Mouse (Mus musculus) induced T-regulatory cell, adult 2 months (primary cell): ENCODE results near the gene Bcas3.

Experiments
- DNase-seq: peaks from one replicate; pipeline ENCODE4 v3.0.0-alpha.2; 2012; ENCODE audit warnings: low read depth

Bcas3 gene

GRCm38 (mm10) chr11:85529531-85530285 is 176.7 kb downstream of the Bcas3 start:
- DNase-seq, result no peak

DNA sequence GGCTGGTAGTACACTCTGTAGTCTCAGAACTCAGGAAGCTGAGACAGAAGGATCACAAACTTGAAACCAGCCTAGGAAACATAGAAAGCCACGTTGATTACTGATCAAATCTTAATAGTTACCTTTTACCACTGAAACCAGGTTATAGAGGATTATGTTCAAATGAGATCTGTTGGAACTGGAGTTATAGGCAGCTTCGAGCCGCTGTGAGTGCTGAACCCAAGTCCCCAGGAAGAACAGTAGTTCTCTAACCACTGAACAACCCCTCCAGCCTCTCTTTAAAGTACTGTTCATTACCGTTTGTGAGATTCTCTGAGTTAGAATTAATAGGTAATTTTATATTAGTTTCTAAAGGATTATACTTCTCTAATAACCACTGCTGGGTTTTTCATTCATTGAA is 188.0 kb downstream of the Bcas3 start:
- no peak for DNase-seq

DNA sequence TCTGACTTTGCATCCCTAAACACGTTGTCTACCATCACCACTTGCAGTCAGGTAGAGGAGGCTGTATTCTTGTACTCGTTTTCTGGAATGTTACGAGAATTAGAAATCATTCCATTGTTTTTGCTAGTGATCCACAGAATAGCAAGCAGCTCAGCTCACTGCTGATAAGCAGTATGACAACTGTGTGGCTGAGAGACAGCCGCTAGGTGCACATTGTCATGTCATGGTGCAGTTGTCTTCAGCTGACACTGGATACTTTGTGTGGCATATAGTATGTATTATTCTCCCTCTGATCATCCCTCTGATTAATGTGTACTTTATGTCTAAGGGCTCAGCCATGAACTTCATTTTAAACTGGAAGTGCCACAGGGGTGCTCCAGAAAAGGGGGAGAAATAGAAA is 190.3 kb downstream of the Bcas3 start:
- DNase-seq, result no peak

GRCm38 (mm10) chr11:85545602-85546001 is 192.6 kb downstream of the Bcas3 start:
- peak; percentile 75 for DNase-seq

DNA sequence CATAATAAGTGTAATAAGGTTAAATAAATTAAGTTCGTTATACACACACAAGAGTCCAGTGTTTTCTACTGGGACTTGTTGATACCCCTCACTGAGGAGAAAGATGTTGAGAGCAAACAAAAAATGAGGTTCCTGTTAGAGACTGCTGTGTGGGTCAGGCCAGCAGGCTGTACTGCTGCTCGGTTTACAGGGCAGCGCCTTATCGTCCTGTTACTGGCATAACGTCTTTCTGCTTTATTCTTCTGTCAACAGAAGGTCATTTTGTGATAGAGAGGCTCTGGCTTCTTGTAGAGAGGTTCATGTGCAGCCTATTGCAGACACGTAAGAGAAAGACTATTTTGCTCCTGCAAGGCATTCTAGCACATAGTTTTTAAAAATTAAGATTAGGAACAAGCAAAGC is 195.0 kb downstream of the Bcas3 start:
- DNase-seq, result no peak

DNA sequence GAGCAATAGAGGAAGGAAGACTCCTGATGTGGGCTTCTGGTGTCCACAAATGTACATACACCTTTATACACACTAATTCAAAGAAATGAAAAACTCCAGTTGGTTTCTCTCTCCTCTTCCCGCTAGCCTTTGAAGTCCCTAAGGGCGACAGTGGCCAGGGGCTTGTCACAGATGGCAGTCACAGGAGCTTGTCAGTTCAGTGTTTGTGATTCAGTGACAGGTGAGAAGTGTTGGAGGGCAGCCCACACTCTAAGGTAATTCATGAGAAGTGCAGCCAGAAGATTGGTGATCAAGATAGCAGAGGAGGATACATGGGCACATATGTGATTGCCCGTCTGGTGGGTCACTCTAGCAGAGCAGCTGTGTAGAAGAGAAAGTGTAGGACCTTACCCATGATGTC is 196.7 kb downstream of the Bcas3 start:
- DNase-seq, result no peak

DNA sequence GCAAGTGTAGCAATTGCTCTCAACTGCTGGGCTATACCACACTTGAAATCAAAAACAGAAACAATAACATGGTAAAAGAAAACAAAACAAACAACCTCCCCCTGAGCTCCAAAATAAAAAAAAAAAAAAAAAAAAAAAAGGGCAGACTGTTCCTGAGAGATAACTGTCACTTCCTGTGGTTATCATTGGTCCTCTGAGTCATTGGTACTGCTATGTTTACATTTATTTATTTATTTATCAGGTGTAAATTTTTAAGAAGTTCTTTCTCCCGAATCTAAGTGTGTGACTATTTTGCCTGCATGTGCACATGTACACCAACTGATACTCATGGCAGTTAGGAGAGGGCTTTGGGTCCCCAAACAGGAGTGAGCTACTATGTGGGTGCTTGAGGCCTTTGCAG is 202.1 kb downstream of the Bcas3 start:
- DNase-seq, result peak; percentile 59

DNA sequence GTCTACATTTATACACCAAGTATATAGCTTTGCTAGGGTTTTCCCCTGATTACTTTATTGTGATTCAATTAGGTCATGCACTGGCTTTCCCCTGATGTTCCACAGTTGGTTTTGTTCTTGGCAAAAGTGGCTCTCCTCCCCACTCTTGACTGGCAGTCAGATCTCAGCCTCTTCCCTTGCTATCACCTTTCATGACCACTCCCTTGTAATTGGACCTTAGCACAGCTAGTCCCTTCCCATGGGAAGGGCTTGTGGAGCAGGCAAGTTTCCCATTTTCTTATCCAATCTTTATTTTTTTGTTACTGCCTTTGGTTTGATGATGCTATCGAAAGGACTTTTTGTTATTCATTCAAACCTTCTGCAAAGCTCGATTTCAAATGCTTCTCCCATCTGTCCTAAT is 202.8 kb downstream of the Bcas3 start:
- DNase-seq, result peak; percentile 54

DNA sequence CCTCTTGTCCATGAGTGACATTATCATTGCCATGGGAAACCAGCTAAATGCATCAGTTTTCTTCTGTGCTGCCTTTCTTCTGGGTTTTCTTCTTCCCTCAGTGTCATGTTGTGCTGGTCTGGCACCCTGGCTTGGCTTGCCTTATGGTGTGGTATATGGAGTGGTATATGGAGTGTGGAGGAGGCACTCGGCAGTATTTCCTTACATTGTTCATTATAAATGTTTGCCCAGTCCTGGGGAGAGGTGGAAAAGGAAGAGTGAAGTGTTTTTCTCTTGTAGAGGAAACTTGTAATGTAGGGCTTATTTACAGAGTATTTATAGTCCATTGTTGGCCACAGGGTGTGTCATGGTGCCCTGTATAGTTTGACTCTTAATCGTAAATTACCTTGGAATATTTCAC is 212.1 kb downstream of the Bcas3 start:
- DNase-seq, result no peak

- no peak for DNase-seq
Observed at GRCm38 (mm10) chr11:85571040-85571439, 218.1 kb downstream of the Bcas3 start.

GRCm38 (mm10) chr11:85571936-85572335 is 219.0 kb downstream of the Bcas3 start:
- no peak for DNase-seq

- DNase-seq, result no peak
Observed at GRCm38 (mm10) chr11:85572590-85572989, 219.6 kb downstream of the Bcas3 start.

DNA sequence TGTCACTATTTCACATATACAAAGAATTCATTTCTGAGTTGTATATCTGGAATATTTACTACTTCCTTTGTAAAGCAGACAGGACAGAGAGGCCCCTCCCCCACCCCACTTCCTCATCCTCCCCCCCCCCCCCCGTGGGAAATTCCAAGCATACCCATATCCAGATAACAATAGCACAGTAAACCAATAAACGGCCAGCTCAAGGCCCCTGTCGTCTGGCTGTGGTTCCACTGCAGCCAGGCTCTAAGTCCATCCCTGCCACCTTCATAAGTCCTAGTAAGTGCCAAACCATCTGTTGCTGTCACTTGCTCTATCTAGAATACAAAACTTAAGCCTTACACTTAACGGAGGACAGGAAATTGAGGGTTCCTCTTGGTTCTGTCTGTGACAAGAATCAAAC is 221.5 kb downstream of the Bcas3 start:
- peak; percentile 56 for DNase-seq

- DNase-seq, result no peak
Observed at GRCm38 (mm10) chr11:85577816-85578645, 225.1 kb downstream of the Bcas3 start.

- DNase-seq, result no peak
Observed at GRCm38 (mm10) chr11:85584086-85584485, 231.1 kb downstream of the Bcas3 start.

- DNase-seq, result no peak
Observed at GRCm38 (mm10) chr11:85593636-85594035, 240.7 kb downstream of the Bcas3 start.

GRCm38 (mm10) chr11:85599251-85599650 is 246.3 kb downstream of the Bcas3 start:
- no peak for DNase-seq

GRCm38 (mm10) chr11:85603546-85604322 is 250.8 kb downstream of the Bcas3 start:
- DNase-seq, result no peak

GRCm38 (mm10) chr11:85609303-85609940 is 256.5 kb downstream of the Bcas3 start:
- DNase-seq, result no peak

DNA sequence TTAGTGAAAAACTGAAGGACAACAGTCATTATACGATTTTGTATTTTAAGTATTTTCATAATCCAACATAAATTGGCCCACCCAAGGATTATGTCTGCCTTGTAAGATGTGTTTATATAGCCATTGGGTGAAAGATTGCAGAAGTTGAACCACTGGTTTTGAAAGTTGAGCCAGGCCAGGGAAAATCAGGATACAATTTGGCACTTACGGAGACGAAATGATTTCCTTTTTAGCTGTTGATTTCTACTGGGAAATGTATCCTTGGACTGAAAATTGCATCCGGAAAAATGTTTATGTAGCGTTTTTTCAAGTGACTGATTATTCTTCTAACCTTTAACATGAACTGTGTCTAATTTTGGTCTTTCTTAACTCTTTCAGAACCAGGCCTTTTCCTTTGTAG is 260.1 kb downstream of the Bcas3 start:
- no peak for DNase-seq

DNA sequence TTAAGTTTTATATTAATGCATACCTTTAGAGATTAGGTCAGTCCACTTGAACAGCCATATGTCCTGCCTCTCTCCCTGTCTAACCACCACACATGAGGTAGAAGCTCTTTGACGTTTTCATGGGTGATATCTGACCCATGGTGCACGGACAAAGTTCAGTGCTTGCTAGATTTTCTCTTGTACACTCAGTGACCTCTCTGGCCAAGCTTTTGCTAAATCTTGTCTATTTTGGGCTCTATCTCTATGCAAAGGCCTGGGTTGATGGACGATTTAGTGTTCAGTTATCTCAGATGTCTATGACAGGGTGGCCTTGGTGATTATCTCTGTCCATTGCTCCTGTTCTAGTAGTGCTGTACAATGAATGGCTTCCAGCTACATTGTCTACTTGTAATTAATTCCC is 260.6 kb downstream of the Bcas3 start:
- no peak for DNase-seq

DNA sequence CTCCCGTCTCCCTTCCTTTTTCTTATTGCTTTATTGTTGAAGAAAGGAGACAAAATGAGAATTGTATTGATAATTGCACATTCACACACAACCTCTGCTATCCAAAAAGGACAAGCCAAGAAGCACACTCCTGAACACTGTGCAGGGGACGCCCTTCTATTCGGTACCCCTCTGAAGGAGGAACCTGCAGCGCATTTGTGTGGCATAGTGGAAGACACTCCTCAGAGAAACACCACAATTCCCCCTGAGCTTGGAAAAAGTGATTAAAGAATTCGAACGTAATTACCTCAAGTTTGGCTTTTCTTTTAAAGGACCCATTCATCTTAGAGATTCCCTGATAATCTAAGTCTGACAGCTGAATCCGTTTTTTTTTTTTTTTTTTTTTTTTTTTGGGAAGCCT is 261.5 kb downstream of the Bcas3 start:
- DNase-seq, result no peak
